Mouse (Mus musculus): ENCODE data around the gene Cacna1h. TPM values are rescaled to one million over a fixed set of nuclear protein-coding genes. Genes with fewer than 3 reads are reported as not detected.

The Cacna1h gene
- polyA plus RNA-seq, 1 experiment = 5.2 TPM

- no peaks in the 10 kb centered on the region for H3K4me1 ChIP-seq (ENCODE audit: control insufficient read depth, insufficient read depth, low read length)
- H3K27ac ChIP-seq (ENCODE audit: control insufficient read depth, insufficient read depth, low read depth, low read length, poor library complexity) = no peak overlapping the region
- no peak for TF ChIP-seq CTCF (IDR thresholded peaks at IDR 0.05; ENCODE audit: control insufficient read depth, insufficient read depth, low read length)
- TF ChIP-seq POLR2A (IDR thresholded peaks at IDR 0.05; ENCODE audit: borderline replicate concordance, control insufficient read depth, low read depth, low read length) = no peak
- 78% methylated on average over 3 of the region's 3 CpGs for WGBS
- H3K4me3 ChIP-seq (replicated peaks; ENCODE audit: control insufficient read depth, low read depth, low read length) = no peak overlapping the region
Observed at GRCm38 (mm10) chr17:25420998-25421397, 12.6 kb downstream of the Cacna1h start.

GRCm38 (mm10) chr17:25418926-25419325 lies 14.7 kb downstream of the Cacna1h start:
- WGBS = 38% methylated on average over 9 of the region's 9 CpGs
- TF ChIP-seq POLR2A (IDR thresholded peaks at IDR 0.05; ENCODE audit: borderline replicate concordance, control insufficient read depth, low read depth, low read length) (no peak), CTCF (IDR thresholded peaks at IDR 0.05; ENCODE audit: control insufficient read depth, insufficient read depth, low read length) (no peak)
- H3K27ac ChIP-seq (ENCODE audit: control insufficient read depth, insufficient read depth, low read depth, low read length, poor library complexity) = no peak overlapping the region

GRCm38 (mm10) chr17:25417990-25418389 lies 15.6 kb downstream of the Cacna1h start:
- Histone ChIP-seq H3K27ac (ENCODE audit: control insufficient read depth, insufficient read depth, low read depth, low read length, poor library complexity) (no peak overlapping the region), H3K4me1 (ENCODE audit: control insufficient read depth, insufficient read depth, low read length) (no peaks in the 10 kb centered on the region), H3K4me3 (replicated peaks; ENCODE audit: control insufficient read depth, low read depth, low read length) (no peak overlapping the region)
- TF ChIP-seq POLR2A (IDR thresholded peaks at IDR 0.05; ENCODE audit: borderline replicate concordance, control insufficient read depth, low read depth, low read length) (no peak), CTCF (IDR thresholded peaks at IDR 0.05; ENCODE audit: control insufficient read depth, insufficient read depth, low read length) (no peak)
- 69% methylated on average over 6 of the region's 6 CpGs for WGBS

More at GRCm38 (mm10) chr17:25418926-25419325, 14.7 kb downstream of the Cacna1h start:
- Histone ChIP-seq H3K4me3 (replicated peaks; ENCODE audit: control insufficient read depth, low read depth, low read length) (no peak overlapping the region), H3K4me1 (ENCODE audit: control insufficient read depth, insufficient read depth, low read length) (no peaks in the 10 kb centered on the region)

GRCm38 (mm10) chr17:25416219-25416618 lies 17.4 kb downstream of the Cacna1h start:
- WGBS = 47% methylated on average over 3 of the region's 3 CpGs
- TF ChIP-seq CTCF (IDR thresholded peaks at IDR 0.05; ENCODE audit: control insufficient read depth, insufficient read depth, low read length) = no peak
- TF ChIP-seq POLR2A (IDR thresholded peaks at IDR 0.05; ENCODE audit: borderline replicate concordance, control insufficient read depth, low read depth, low read length) = no peak

GRCm38 (mm10) chr17:25415421-25415913 lies 18.1 kb downstream of the Cacna1h start:
- TF ChIP-seq POLR2A (IDR thresholded peaks at IDR 0.05; ENCODE audit: borderline replicate concordance, control insufficient read depth, low read depth, low read length) = no peak
- no peak for TF ChIP-seq CTCF (IDR thresholded peaks at IDR 0.05; ENCODE audit: control insufficient read depth, insufficient read depth, low read length)
- Histone ChIP-seq H3K4me3 (replicated peaks; ENCODE audit: control insufficient read depth, low read depth, low read length) (no peak overlapping the region), H3K27ac (ENCODE audit: control insufficient read depth, insufficient read depth, low read depth, low read length, poor library complexity) (no peak overlapping the region), H3K4me1 (ENCODE audit: control insufficient read depth, insufficient read depth, low read length) (no peaks in the 10 kb centered on the region)
- WGBS = 46% methylated on average over 6 of the region's 6 CpGs

More at GRCm38 (mm10) chr17:25416219-25416618, 17.4 kb downstream of the Cacna1h start:
- H3K4me3 ChIP-seq (replicated peaks; ENCODE audit: control insufficient read depth, low read depth, low read length) = no peak overlapping the region
- no peaks in the 10 kb centered on the region for H3K4me1 ChIP-seq (ENCODE audit: control insufficient read depth, insufficient read depth, low read length)
- H3K27ac ChIP-seq (ENCODE audit: control insufficient read depth, insufficient read depth, low read depth, low read length, poor library complexity) = no peak overlapping the region

- no peak overlapping the region for H3K27ac ChIP-seq (ENCODE audit: control insufficient read depth, insufficient read depth, low read depth, low read length, poor library complexity)
- TF ChIP-seq CTCF (IDR thresholded peaks at IDR 0.05; ENCODE audit: control insufficient read depth, insufficient read depth, low read length) (no peak), POLR2A (IDR thresholded peaks at IDR 0.05; ENCODE audit: borderline replicate concordance, control insufficient read depth, low read depth, low read length) (no peak)
- WGBS = 54% methylated on average over 3 of the region's 3 CpGs
Observed at GRCm38 (mm10) chr17:25414917-25415316, 18.7 kb downstream of the Cacna1h start.

GRCm38 (mm10) chr17:25414209-25414608 lies 19.4 kb downstream of the Cacna1h start:
- no peak for TF ChIP-seq POLR2A (IDR thresholded peaks at IDR 0.05; ENCODE audit: borderline replicate concordance, control insufficient read depth, low read depth, low read length)
- TF ChIP-seq CTCF (IDR thresholded peaks at IDR 0.05; ENCODE audit: control insufficient read depth, insufficient read depth, low read length) = no peak
- Histone ChIP-seq H3K27ac (ENCODE audit: control insufficient read depth, insufficient read depth, low read depth, low read length, poor library complexity) (no peak overlapping the region), H3K4me3 (replicated peaks; ENCODE audit: control insufficient read depth, low read depth, low read length) (no peak overlapping the region), H3K4me1 (ENCODE audit: control insufficient read depth, insufficient read depth, low read length) (no peaks in the 10 kb centered on the region)
- 61% methylated on average over 4 of the region's 4 CpGs for WGBS

More at GRCm38 (mm10) chr17:25414917-25415316, 18.7 kb downstream of the Cacna1h start:
- Histone ChIP-seq H3K4me3 (replicated peaks; ENCODE audit: control insufficient read depth, low read depth, low read length) (no peak overlapping the region), H3K4me1 (ENCODE audit: control insufficient read depth, insufficient read depth, low read length) (no peaks in the 10 kb centered on the region)

GRCm38 (mm10) chr17:25411251-25411650 lies 22.3 kb downstream of the Cacna1h start:
- WGBS = 44% methylated on average over 4 of the region's 4 CpGs
- H3K4me1 ChIP-seq (ENCODE audit: control insufficient read depth, insufficient read depth, low read length) = no peaks in the 10 kb centered on the region
- H3K27ac ChIP-seq (ENCODE audit: control insufficient read depth, insufficient read depth, low read depth, low read length, poor library complexity) = no peak overlapping the region
- H3K4me3 ChIP-seq (replicated peaks; ENCODE audit: control insufficient read depth, low read depth, low read length) = no peak overlapping the region
- TF ChIP-seq POLR2A (IDR thresholded peaks at IDR 0.05; ENCODE audit: borderline replicate concordance, control insufficient read depth, low read depth, low read length) = no peak
- no peak for TF ChIP-seq CTCF (IDR thresholded peaks at IDR 0.05; ENCODE audit: control insufficient read depth, insufficient read depth, low read length)

- TF ChIP-seq POLR2A (IDR thresholded peaks at IDR 0.05; ENCODE audit: borderline replicate concordance, control insufficient read depth, low read depth, low read length) (no peak), CTCF (IDR thresholded peaks at IDR 0.05; ENCODE audit: control insufficient read depth, insufficient read depth, low read length) (no peak)
- H3K4me3 ChIP-seq (replicated peaks; ENCODE audit: control insufficient read depth, low read depth, low read length) = no peak overlapping the region
- H3K27ac ChIP-seq (ENCODE audit: control insufficient read depth, insufficient read depth, low read depth, low read length, poor library complexity) = no peak overlapping the region
- 4% methylated on average over 7 of the region's 7 CpGs for WGBS
- H3K4me1 ChIP-seq (ENCODE audit: control insufficient read depth, insufficient read depth, low read length) = no peaks in the 10 kb centered on the region
Observed at GRCm38 (mm10) chr17:25410786-25411185, 22.8 kb downstream of the Cacna1h start.

Measured in bone marrow, adult 2 months (tissue).